Mouse (Mus musculus) testis, adult 2 months (tissue): ENCODE measurements around the gene Atraid.

Experiments used
- CTCF ChIP-seq: fragments of 200-500 bp; IDR thresholded peaks from 2 replicates; pipeline ENCODE4 v1.5.1; 2012; ENCODE audit warnings: low read depth, mild to moderate bottlenecking, inconsistent platforms, low read length, moderate library complexity; ENCODE audit not compliant: control insufficient read depth, insufficient read depth, insufficient replicate concordance
- POLR2A ChIP-seq: fragments of 200-500 bp; IDR thresholded peaks from 2 replicates; pipeline ENCODE4 v1.6.1; 2012; ENCODE audit warnings: low read depth, mild to moderate bottlenecking, inconsistent platforms, low read length, moderate library complexity; ENCODE audit not compliant: control insufficient read depth

GRCm38 (mm10) chr5:31024641-31025040, 23.5 kb upstream of the Atraid start:
- TF ChIP-seq CTCF, result no peak
- no peak for TF ChIP-seq POLR2A
